Mouse (Mus musculus) midbrain, embryonic 15.5 days (tissue): Measurements from ENCODE around the gene Mrpl51. TPM values are rescaled to one million over a fixed set of nuclear protein-coding genes. Genes with fewer than 3 reads are reported as not detected.

Experiments
- ATAC-seq: fragments of 200-750 bp; cut with Nextera tagmentation; replicated peaks from 2 replicates; pipeline ENCODE4 v1.8.0; 2017; ENCODE audit warnings: moderate TSS enrichment
- H3K27ac ChIP-seq: fragments of 300-500 bp; sonication (generic); 2 replicates; pipeline ENCODE4 v1.5.1; 2015; ENCODE audit warnings: mild to moderate bottlenecking, inconsistent platforms
- H3K27me3 ChIP-seq: fragments of 300-500 bp; sonication (generic); replicated peaks from 2 replicates; pipeline ENCODE4 v1.6.1; 2015; ENCODE audit warnings: inconsistent platforms
- H3K36me3 ChIP-seq: fragments of 300-500 bp; sonication (generic); replicated peaks from 2 replicates; pipeline ENCODE4 v1.6.1; 2015; ENCODE audit warnings: inconsistent platforms
- H3K4me1 ChIP-seq: fragments of 300-500 bp; sonication (generic); 2 replicates; pipeline ENCODE4 v1.6.1; 2015; ENCODE audit warnings: inconsistent platforms
- H3K4me2 ChIP-seq: fragments of 300-500 bp; sonication (generic); 2 replicates; pipeline ENCODE4 v1.6.1; 2015; ENCODE audit warnings: inconsistent platforms, mild to moderate bottlenecking, moderate library complexity
- H3K4me3 ChIP-seq: fragments of 300-500 bp; sonication (generic); 2 replicates; pipeline ENCODE4 v1.5.1; 2015; ENCODE audit warnings: mild to moderate bottlenecking, inconsistent platforms
- H3K9ac ChIP-seq: fragments of 300-500 bp; sonication (generic); 2 replicates; pipeline ENCODE4 v1.6.1; 2015; ENCODE audit warnings: mild to moderate bottlenecking, inconsistent platforms
- H3K9me3 ChIP-seq: fragments of 300-500 bp; sonication (generic); 2 replicates; pipeline ENCODE4 v1.6.1; 2016; ENCODE audit warnings: inconsistent platforms
- WGBS: fragments of 180-500 bp; shearing (Covaris S2); methylation state at CpG from one replicate; pipeline ENCODE4 v1.1.7; 2015; ENCODE audit warnings: mixed read lengths; 5-methylcytosine and 5-hydroxymethylcytosine counted together
- microRNA-seq: library from miRNA; unstranded; fragments of <30 nt; microRNA quantifications from one replicate; pipeline ENCODE4, GENCODE M21; 2016
- polyA plus RNA-seq: library from polyadenylated mRNA; unstranded; fragments of >200 nt; fragmentation: Nextera tagmentation; extraction: Ambion mirVana; gene quantifications from 2 replicates; pipeline ENCODE4 v1.2.1, GENCODE M21; 2015

Gene Mrpl51
- polyA plus RNA-seq, 1 experiment from 2014 or later = 129 TPM

GRCm38 (mm10) chr6:125244551-125244950 lies 53.0 kb downstream of the Mrpl51 start:
- H3K27me3 ChIP-seq = no peaks in the 10 kb centered on the region
- no peaks in the 10 kb centered on the region for H3K9me3 ChIP-seq
- no peak overlapping the region for H3K4me3 ChIP-seq
- H3K27ac ChIP-seq = no peak overlapping the region
- no peak overlapping the region for H3K9ac ChIP-seq
- ATAC-seq = no peak
- no peaks in the 10 kb centered on the region for H3K4me1 ChIP-seq
- H3K4me2 ChIP-seq = no peak overlapping the region
- WGBS = 36% methylated on average over 1 of the region's 1 CpGs
- H3K36me3 ChIP-seq = no peaks in the 10 kb centered on the region

Small RNA genes lying within 50 kb of the gene (microRNA-seq; reads per million reads assigned to microRNA genes)
- gene Mir3098 (1.1 reads per million), gene Mir8113 (not detected)

Other genes starting within 250 kb of the Mrpl51 start
- 94.5 and 95.5 TPM in 2 replicates for gene Cops7a, start 226.3 kb upstream of the Mrpl51 start, polyA plus RNA-seq
- gene Pianp, start 195.1 kb upstream of the Mrpl51 start, polyA plus RNA-seq = 70.8 and 75.8 TPM in 2 replicates
- 19.1 and 19.9 TPM in 2 replicates for gene Zfp384, start 182.7 kb upstream of the Mrpl51 start, polyA plus RNA-seq
- 165 and 178 TPM in 2 replicates for gene Ing4, start 152.0 kb upstream of the Mrpl51 start, polyA plus RNA-seq
- gene Acrbp, start 142.1 kb upstream of the Mrpl51 start, polyA plus RNA-seq = 18.4 and 19.6 TPM in 2 replicates
- gene Lpar5, start 123.9 kb upstream of the Mrpl51 start, polyA plus RNA-seq = 0.56 and 0.60 TPM in 2 replicates
- 105 and 125 TPM in 2 replicates for gene Chd4, start 95.8 kb upstream of the Mrpl51 start, polyA plus RNA-seq
- gene Nop2, start 59.9 kb upstream of the Mrpl51 start, polyA plus RNA-seq = 48.4 and 49.1 TPM in 2 replicates
- 22.0 and 23.3 TPM in 2 replicates for gene Iffo1, start 46.6 kb upstream of the Mrpl51 start, polyA plus RNA-seq
- 1,389 and 1,453 TPM in 2 replicates for gene Gapdh, start 25.3 kb upstream of the Mrpl51 start, polyA plus RNA-seq
- gene Ncapd2, start 100 bp upstream of the Mrpl51 start, polyA plus RNA-seq = 58.3 and 58.6 TPM in 2 replicates
- 15.5 and 16.5 TPM in 2 replicates for gene Vamp1, start 23.8 kb downstream of the Mrpl51 start, polyA plus RNA-seq
- 6.3 TPM in 2 replicates for gene Tapbpl, start 40.1 kb downstream of the Mrpl51 start, polyA plus RNA-seq
- 1.4 and 2.3 TPM in 2 replicates for gene Cd27, start 45.2 kb downstream of the Mrpl51 start, polyA plus RNA-seq
- not detected in 2 replicates for gene Tuba3a, start 94.2 kb downstream of the Mrpl51 start, polyA plus RNA-seq
- gene Ltbr, start 122.1 kb downstream of the Mrpl51 start, polyA plus RNA-seq = 14.2 and 16.4 TPM in 2 replicates
- 0.70 and 0.72 TPM in 2 replicates for gene Scnn1a, start 128.9 kb downstream of the Mrpl51 start, polyA plus RNA-seq
- gene Tnfrsf1a, start 157.6 kb downstream of the Mrpl51 start, polyA plus RNA-seq = 11.6 and 14.6 TPM in 2 replicates
- 0.23 and 0.32 TPM in 2 replicates for gene Plekhg6, start 189.0 kb downstream of the Mrpl51 start, polyA plus RNA-seq